Mouse (Mus musculus): ENCODE results near the gene Slc25a21.
"Not testable (repeated sequence)": the region's sequence is repeated elsewhere in the genome, so short reads cannot be mapped to it uniquely, and the experiment has no call there.

DNA sequence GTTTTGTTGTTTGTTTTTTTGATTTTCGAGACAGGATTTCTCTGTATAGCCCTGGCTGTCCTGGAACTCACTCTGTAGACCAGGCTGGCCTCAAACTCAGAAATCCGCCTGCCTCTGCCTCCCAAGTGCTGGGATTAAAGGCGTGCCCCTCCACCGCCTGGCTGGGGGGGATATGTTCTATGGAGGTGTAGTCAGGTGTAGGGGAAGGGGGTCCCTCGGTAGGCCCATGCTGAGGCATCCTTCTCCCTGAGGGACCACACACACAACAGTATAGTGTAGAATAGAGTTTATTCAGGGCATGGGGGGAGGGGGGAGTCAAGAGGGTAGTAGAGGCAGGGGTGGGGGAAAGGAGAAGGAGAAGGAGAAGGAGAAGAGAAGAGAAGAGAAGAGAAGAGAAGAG is 15.2 kb upstream of the Slc25a21 start:
- TF ChIP-seq CTCF, POLR2A (IDR thresholded peaks at IDR 0.05; ENCODE audit: extremely low read depth, insufficient read depth, low read length): not testable (repeated sequence)
